Mouse (Mus musculus) cerebellum, adult 2 months (tissue): ENCODE data around the gene Mvb12b.

Experiments
- CTCF ChIP-seq: fragments of 200-500 bp; IDR thresholded peaks from 2 replicates; pipeline ENCODE4 v1.5.1; 2011; ENCODE audit warnings: low read depth, mild to moderate bottlenecking, control low read depth, low read length, moderate library complexity, borderline replicate concordance; ENCODE audit not compliant: insufficient read depth
- POLR2A ChIP-seq: fragments of 200-500 bp; IDR thresholded peaks from 2 replicates; pipeline ENCODE4 v1.6.1; 2011; ENCODE audit warnings: low read length, control low read depth, borderline replicate concordance; ENCODE audit not compliant: insufficient read depth

DNA sequence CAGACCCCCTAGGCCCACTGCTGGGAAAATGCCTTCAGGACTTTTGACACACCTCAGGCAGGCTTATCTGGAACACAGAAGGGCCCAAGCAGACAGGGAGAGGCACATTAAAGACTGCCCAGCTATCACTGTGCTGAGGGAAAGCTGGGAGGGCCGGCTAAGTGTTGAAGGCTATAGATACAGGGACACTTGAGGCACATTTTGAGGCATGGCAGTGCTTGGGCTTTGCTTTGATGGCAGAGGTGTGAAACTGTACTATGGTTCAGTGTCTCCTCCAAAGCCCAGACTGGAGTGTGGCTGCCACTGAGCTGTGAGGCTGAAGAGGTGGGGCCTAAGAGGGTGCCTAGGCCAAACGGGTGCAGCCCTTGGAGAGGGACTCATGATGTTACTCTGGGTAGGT lies 44.1 kb downstream of the Mvb12b start:
- TF ChIP-seq CTCF (no peak), POLR2A (no peak)
